Mouse (Mus musculus): ENCODE data around the gene Ppp1r27.
"Not testable (repeated sequence)": the region's sequence is repeated elsewhere in the genome, so short reads cannot be mapped to it uniquely, and the experiment has no call there.

Gene Ppp1r27

DNA sequence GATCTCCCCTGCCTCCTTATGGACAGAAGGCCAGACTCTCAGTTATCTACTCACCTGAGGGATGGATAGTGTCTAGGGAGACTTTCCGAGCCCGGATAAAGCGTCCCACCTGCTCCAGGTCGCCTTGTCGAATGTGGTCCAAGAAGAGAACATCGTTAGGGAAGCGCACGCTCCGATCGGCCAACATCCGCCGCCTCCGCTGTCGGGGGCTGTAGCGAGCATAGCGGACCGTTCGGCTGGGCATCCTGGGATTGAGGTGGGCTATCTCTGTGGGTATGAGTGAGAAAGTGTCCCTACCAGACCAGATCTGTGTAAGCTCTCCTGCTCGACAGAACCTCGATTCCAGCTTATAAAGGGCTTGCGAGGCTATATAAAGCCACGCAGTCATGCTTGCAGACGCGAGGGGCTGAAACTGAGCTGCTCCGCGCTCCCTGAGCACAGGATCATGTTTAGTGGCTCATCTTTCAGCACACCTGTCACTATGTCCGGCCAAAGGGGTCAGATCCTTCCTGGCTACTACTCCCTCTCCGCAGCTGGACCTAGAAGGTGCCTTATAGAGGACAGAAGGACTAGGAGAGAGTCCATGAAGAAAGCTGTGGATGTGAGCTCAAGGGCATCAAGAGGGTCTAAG is at the start of gene Ppp1r27:
Gene Ppp1r27, minus strand, starts transcription at position 323 of the 631 bp plus-strand sequence.
- DNase-seq (ENCODE audit: low spot score in 2 of 2): no peak

DNA sequence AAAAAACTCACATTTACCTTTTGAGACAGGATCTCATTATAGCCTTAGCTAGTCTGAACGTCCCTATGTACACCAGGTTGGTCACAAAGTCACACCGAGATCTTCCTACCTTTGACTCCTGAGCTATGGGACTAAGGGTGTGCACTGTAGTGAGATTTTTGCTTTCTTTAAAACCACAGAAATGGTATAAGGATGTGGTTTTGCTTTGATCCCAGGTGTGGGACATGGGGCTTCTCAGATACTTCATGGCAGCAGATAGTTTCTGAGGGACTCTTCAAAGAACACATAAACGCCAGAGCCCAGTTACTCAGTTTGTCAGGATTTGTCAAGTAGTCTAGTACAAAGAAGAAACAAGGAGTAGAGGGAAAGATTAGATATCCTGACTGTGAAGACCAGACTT is 49.8 kb upstream of the Ppp1r27 start:
- DNase-seq (ENCODE audit: low spot score in 2 of 2): no peak

DNA sequence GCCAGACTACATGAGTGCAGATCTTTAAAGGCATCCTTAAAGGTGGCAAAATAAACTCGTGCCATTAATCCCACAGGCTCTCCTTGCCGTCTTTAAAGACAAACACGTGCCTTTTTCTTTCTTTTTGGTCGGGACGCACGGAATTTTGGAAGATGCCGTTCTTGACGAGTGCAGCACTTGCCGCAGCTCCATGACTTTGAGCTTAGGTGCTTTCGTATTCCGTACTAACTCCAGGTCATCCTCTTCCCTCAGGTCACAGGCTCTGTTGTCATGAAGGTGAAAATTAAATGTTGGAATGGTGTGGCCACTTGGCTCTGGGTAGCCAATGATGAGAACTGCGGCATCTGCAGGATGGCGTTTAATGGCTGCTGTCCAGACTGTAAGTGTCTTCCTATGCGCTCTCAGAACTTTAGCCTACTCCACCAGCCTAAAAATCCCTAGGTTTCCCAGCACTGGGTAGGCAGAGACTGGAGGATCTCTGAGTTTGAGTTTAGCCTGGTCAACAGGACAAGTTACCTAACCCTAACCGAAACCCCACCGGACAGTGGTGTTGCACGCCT is 48.1 kb upstream of the Ppp1r27 start:
- no peak for DNase-seq (ENCODE audit: low spot score in 2 of 2)

DNA sequence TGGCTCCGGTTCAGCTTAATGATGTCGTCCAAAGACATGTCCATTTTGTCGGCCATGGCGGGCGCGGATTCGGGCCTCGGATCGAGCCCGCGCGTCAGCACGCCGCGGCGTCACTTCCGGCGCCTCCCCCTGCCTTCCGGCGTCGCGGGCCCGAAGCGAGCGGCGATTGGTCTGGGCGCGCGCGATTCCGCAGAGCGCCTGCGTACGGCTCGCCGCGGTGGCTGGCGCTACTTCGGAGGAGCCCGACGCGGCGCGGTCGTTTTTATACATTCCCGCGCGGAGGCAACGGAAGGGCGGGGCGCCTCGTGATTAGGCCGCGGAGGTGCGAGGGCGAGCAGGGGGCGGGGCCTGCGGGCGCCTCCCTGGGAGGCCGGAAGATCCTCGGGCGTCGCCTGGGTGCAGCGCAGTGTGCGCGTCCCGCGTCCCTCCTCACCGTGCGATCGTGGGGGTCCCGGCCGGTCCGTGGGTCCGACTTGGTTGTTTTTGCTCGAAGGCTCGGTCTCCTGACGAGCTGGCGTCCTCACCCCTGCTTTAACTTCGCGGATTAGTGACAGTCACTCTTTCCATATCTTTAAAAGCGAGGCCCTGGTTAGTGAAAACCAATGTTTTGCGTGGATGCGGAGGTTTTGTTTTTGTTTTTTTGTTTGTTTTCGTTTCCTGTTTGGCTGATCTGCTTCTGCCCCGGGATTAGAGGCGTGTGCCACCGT is 47.5 kb upstream of the Ppp1r27 start, which contains the start of the genes Alyref and Anapc11:
Gene Alyref, minus strand, starts transcription at position 83 of the 707 bp plus-strand sequence.
Gene Anapc11, plus strand, starts transcription at position 139 of the 707 bp plus-strand sequence.
- peak; percentile 90 to 93 for DNase-seq (ENCODE audit: low spot score in 2 of 2)

DNA sequence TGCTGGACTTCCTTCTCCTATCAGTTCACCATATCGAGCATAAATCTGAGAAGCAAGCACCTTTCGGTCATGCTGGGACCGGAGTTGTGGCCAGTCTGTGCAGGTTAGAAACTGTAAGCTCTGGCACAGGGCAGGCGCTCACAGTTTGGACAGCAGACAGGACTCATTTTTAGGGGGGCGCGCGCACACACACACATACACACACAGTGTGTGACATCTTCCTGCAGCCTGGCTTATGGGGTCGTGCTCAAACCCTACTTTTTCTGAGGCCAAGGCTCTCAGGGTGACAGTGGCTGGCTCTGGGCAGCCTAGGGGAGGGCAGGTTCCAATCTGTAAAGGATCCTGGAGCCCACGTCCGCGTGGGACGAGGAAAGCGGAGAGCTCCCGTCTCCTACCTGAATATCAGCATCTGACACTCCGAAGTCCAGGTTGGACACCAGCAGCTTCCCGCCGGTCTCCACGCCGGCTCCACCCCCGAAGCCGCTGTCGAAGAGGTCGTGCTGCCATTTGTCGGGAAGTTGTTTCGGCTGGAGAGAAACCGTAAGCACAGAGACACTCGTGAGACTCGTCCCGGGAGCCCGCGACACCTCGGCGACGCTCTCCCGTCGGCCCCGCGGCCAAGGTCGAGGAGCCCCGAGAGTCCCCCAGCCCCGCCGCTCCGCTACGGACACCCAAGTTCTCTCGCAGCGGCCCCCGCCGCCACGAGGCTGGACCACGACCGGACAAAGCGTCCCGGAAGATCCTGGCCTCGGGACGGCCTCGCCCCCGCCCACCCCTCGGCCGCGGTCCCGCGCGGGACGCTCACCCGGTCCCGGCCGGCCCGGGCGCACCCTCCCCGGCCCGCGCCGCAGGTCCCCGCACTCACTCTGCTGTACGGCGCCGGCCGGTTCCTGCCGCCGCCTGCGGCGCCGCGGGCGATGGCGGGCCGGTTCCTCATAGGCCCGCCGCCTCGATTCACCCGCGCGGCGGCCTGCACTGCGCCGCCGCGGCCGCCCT is 46.6 kb upstream of the Ppp1r27 start:
- no peak for DNase-seq (ENCODE audit: low spot score in 2 of 2)

DNA sequence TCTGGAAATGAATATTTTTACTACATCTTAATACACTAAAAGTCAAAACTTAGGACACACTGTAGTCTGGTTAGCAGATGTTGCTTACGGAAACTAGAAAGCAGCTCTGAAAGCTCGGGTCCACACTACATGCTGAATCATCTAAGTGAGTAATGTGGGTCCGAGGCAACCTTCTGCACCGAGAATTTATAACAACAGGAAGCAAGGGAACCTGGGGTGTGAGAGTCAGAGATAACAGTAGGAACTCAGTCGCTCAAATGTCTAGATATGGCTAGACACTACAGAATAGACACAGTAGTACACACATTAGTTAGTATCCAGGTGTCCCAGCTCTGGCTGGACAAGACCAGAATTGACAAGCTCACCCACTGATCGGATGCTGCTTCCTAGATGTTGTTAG is 37.6 kb upstream of the Ppp1r27 start:
- no peak for DNase-seq (ENCODE audit: low spot score in 2 of 2)

DNA sequence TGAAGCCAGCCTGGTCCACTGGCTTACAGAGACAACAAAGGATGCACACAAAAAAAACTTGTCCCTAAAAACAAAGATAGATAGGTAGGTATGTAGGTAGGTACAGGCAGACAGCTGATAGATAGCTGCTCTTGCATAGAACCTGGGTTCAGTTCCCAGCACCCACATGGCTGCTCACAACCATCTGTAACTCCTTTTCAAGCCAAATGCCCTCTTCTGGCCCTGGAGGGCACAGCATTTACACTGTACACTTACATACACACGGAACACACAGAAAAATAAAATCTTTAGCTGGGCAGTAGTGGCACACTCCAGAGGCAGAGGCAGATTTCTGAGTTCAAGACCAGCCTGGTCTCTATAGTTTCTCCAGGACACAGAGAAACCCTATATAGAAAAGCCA is 33.0 kb upstream of the Ppp1r27 start:
- DNase-seq (ENCODE audit: low spot score in 2 of 2): no peak

DNA sequence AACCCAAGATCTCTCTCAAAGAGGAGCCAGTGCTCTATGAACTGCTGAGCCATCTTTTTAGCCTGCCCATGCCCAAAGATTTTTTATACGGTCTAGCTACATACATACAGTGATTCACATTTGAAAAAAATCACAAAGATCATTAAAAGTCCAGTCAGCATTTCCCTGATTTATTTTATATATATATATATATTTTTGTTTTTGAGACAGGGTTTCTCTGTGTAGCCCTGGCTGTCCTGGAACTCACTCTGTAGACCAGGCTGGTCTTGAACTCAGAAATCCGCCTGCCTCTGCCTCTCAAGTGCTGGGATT is 32.0 kb upstream of the Ppp1r27 start:
- DNase-seq (ENCODE audit: low spot score in 2 of 2): not testable (repeated sequence)

DNA sequence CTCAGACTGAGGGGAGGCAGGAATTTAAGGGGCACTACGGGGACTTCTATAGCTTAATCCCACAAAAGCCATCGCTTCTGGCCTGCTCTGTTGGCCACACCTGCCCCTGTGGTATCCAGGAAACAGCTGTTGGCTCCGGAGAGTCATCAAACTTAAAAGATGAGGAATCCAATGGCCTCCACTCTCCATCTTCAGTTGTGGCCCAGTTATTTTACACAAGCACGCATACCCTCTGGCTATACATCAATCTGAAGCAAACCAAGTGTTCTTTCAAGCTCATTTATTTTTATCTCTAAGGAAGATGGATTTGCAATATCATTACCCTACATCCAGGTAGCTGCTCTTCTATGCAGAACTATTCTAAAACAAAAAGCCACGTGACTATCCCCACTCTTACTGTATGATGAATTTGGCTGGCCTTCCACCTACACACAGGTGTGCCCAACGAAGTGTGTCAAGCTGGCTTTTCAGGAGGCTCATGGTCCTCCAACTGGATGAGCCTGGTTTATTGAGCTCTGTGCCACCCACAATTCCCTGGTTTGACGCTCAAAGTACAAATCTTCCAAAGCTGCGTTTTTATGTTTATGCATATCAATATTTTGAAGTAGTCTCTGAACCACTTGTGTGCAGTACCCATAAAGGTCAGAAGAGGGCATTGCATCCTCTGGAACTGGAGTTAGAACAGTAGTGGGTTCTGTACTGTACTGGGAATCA is 31.5 kb upstream of the Ppp1r27 start:
- DNase-seq (ENCODE audit: low spot score in 2 of 2): peak; percentile 56 to 69

DNA sequence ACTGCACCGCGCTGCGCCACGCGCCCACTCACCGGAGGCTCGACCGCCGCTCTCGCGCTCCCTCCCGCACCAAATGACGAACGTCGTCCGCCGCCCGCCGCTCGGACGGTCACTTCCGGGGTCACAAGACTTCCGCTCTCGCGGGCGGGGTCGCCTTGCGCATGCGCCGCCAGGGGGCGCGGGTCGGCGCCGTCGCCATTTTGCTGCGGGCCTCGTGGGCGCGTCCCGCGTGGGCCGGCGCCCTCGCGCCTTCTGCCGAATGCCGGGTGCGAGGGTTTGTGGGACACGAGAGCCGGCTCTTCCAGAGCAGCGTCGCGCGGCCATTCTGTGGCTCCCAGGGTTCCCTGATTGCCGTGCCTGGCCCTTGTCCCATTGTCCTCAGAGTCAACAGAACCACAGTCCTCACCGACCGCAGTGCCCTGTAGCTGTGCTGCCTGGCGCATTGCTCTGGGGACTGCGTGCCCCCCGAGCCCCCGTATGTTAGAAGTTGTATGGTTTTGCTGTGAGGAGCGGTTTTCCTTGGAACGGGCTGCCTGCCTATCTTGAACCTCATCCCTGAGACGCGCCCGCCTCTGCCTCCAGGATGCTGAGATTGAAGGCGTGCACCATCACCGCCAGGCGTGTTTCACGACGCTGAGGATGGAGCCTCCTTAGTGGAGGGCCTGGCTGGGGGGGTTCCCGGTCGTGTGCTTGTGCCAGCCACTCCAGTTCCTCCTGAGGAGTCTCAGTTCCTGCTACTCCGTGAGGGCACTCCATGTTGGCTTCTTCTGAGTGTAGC is 30.7 kb upstream of the Ppp1r27 start, which contains the start of gene Arhgdia:
Gene Arhgdia, minus strand, starts transcription at position 135 of the 778 bp plus-strand sequence.
- DNase-seq (ENCODE audit: low spot score in 2 of 2): peak; percentile 84 to 87

DNA sequence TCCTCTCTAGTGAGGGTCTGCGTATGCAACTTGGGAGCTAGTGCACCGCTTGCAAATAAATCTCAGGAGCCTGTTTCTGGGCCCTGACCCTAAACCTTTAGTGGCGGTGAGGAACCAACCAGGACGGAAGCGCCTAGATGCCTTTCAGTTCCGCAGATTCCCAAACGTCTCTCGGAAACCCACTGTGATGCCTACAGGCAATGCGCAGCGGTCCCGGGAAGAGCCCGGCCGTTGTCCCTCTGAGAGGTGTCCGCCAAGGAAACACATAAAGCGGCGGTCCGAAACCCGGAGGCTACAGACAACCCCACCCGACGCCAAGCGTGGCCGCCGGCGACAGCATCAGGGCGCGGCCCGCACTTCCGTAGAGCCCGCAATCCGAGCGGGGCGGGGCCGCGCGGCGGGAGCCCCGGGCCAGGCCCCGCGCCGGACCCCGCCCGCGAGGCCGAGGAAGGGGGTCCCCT is 30.0 kb upstream of the Ppp1r27 start:
- peak; percentile 31 to 38 for DNase-seq (ENCODE audit: low spot score in 2 of 2)

DNA sequence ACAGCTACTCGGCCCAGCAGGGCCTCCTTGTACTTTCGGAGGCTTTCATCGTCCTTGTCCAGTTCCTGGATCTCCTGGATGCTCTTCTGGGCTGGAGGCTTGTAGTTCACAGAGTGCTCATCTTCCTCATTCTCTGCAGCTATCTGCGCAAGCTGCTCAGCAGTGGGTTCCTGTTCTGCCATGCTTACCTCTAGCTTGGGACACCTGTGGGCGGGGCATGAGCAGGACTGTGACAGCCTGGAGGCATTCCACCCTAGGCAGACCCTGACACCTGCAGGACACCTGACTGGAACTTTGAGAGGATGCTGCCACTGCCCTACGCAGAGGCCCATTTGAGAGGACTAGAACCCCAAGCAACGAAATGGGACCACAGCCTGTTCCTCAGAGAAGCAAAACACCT is 29.3 kb upstream of the Ppp1r27 start:
- peak in 1 of 2 experiments; percentile 27 for DNase-seq (ENCODE audit: low spot score in 2 of 2)

DNA sequence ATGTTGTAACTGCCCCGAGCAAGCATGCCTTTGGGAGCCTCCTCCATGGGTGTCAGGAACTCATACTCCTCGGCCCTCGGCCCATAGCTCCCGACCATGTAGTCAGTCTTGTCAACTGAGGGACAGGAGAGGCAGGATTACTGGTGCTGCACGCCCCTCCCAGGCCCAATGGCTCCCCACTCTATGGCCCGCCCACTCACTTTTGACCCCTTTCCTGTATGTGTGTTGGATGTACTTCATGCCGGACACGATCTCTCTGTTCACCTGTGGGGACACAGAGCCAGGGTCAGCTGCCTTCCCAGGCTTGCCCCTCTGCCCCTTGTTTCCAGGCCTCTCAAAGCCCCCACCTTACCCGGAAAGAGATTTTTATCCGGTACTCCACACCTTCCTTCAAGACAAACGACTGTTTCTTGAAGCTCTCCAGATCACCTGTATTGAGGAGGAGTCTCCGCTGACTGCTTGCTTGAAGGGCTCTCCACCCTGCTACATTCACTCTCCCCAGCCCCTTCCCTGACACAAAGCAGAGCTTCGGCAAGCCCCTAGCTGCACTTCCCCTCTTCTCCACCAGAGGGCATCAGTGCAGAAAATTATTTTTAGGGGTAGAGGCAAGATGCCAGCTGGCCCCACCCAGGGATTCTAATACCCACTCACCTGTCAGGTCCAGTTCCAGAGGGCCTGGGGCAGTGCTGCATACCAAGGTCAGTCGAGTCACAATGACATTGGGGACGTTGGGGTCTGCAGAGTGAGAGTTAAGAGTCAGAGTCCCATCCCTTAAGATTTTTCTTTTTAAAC is 28.6 kb upstream of the Ppp1r27 start:
- peak; percentile 77 to 85 for DNase-seq (ENCODE audit: low spot score in 2 of 2)

DNA sequence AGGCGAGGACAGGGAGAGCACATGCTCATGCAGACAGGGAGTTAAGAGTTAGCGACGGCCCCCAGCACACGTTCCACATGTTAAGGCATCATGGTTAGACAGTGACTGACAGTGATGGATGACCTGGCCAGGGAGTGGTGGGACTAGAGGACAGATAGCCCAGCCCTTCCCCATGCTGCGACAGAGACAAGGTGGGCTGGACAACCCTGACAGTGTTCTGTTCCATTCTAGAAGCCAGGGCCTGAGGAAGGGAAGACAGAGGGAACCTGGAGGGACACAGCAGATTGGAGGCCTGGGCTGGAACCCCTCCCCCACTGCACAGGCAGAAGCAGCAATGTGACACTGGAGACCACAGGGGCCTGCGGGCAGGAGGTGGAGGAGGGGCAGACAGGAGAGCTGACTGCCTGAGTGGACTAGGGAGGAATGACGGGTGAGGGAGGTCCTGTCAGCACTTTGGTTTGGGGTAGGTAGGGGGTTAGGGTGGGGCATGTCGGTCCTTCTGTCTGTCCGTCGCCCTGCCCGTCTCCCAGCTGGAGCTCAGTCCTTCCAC is 27.8 kb upstream of the Ppp1r27 start:
- DNase-seq (ENCODE audit: low spot score in 2 of 2): no peak

DNA sequence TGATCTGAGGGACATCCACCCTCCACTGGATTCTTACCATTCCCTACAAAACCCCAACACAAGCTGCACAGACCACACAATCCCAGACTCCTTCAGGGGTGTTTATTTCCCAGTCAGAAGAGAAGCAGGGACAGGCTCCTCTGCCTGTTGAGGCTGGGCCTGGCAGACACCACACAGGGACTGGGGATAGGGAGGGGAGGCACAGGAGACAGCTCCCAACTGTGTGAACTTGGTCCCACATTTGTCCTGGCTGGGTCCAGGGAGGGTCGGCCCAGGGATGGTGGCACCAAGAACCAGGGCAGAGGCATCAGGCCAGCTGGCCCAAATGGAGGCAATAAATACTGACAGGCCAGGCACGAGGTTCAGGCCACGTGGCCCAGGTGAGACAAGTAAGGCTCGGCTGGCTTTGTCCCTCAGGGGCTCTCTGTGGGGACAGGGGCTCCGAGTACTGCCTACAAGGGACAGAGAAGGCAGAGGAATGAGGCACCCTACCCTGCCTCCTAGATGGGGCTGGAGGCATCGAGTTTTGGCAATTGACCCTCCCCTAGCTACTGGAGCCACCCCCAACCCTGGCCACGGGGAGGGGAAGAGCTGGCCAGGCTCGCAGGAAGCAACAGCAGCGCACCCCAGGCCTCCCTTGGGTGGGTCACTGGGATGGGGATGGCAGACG is 27.2 kb upstream of the Ppp1r27 start:
- DNase-seq (ENCODE audit: low spot score in 2 of 2): no peak

DNA sequence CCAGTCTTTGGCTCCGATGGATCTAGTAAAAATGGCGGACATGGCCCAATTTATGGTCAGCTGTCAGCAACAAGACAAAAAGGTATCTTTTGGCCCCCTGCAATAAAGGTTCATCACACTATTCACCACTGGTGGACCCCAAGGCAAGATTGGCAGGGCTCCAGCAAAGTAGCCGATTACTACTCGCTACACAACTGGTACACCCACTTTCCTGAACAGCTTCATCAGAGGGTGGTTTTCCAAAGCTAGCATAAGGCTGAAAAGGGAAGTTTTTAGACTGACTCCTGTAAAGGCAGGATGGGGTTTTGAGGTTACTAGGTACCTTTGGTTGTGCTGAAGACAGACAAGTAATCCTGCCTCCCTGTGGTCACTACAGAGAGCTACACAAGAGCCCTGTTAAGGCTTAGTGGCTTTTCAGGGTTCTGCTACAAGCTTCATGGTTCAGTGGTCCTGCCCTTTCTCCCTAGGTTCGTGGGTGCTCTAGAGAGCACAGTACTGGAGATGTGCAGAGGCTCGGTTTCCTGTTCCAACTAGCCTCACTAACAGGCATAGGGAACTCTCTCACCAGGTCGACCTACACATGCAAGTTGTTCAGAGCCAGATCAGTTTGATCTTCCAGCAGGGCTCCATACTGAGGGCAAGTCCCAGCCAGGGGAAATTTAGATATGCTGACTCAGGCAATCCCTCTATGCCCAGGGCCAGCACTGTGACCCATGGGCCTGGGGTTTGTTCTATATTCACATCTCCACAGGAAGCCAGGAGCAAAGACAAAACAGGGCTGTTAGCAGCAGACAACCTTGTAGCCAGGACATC is 26.5 kb upstream of the Ppp1r27 start:
- DNase-seq (ENCODE audit: low spot score in 2 of 2): peak; percentile 38 to 46

DNA sequence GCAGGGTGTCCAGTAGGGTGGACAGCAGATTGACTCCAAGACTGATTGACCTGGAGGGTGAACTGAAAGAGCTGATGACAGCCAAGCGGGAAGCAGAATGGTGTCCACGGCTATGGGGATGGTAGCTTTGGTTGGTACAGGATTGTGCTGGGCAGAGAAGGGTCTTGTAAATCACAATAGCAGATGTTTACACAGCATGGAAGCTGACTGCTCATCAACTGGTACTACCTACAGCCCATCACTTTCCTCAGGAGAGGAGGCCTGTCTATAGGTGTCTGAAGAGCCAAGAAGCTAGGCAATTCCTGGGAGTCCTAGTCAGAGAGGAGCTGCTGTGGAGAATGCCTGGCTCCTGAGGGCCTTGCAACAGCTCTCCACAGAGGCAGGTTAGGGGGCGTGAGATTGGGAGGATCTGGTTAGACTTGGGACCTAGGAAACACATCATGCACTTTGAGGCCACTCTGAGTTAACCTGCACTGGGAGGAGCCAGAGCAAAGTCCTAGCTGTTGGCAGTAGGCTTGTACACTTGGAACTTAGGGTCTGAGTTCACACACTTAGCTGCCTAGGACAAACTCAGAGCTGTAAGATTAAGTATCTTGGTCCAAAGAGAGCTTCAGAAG is 25.5 kb upstream of the Ppp1r27 start:
- no peak for DNase-seq (ENCODE audit: low spot score in 2 of 2)
